ENCODE assay signal across 9 mouse cellular contexts in the genomic region with DNA sequence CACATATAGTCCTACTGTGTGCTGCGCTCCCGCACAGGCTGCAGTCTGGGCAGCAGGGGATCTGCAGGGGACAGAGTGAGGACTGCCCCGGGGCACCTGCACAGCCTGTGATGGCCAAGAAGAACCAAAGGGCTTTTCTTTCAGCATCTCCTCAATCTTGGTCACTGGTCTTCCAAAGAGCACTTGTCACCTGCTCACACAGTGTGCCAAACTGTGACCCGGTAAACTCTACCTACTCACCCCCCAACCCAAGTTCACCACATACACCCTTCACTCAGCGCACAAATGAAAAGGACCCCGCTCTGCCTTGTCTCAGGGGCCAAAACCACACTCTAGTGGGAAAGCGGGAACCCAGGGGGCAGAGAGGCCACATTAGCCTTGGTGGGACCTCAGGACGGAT. TPM values are rescaled to one million over a fixed set of nuclear protein-coding genes. Genes with fewer than 3 reads are reported as not detected.
DNase-seq lines count a peak whose midpoint lies in the region; ATAC-seq and TF ChIP-seq lines count a peak whose summit lies in the region.
"Had no signal": no experiment of that assay in that cellular context is flagged by ENCODE, and none has a peak within 500 bp of the region (broad histone marks: within the 10 kb centered on the region; RNA-seq: fewer than 3 reads in every experiment).

No protein-coding gene starts in this region.

- H3K9ac ChIP-seq in kidney, embryonic 16.5 days (replicated peaks; ENCODE audit: low read length) = peak overlapping the region; percentile 94
- 0 out of 2 replicates have a peak overlapping the region, but pooled peaks have one; percentile 91 for H3K9ac ChIP-seq in embryonic facial prominence, embryonic 14.5 days (ENCODE audit: low read depth, low read length)
- peak overlapping the region; percentile 90 for H3K9ac ChIP-seq in intestine, embryonic 16.5 days (ENCODE audit: low read depth, low read length)

- WGBS in kidney, embryonic 16.5 days = 91% methylated on average over 8 of the region's 8 CpGs
- WGBS in embryonic facial prominence, embryonic 14.5 days = 87% methylated on average over 8 of the region's 8 CpGs
- WGBS in intestine, embryonic 16.5 days = 89% methylated on average over 8 of the region's 8 CpGs

- no peak for DNase-seq in kidney, postnatal 4 days
- DNase-seq in embryonic facial prominence, embryonic 14.5 days (ENCODE audit: low spot score) = no peak
- no peak for DNase-seq in frontal cortex, postnatal 25 days (ENCODE audit: low spot score in 2 of 2)
- DNase-seq in frontal cortex, postnatal 36 days (ENCODE audit: low spot score in 2 of 2) = no peak
- no peak for DNase-seq in layer of hippocampus, postnatal 36 days

- peak overlapping the region; percentile 94 for H3K4me3 ChIP-seq in kidney, embryonic 16.5 days (ENCODE audit: low read length)
- no peak overlapping the region; the same call in none of the 2 replicates for H3K4me3 ChIP-seq in embryonic facial prominence, embryonic 14.5 days (ENCODE audit: low read depth, low read length)
- H3K4me3 ChIP-seq in intestine, embryonic 16.5 days (ENCODE audit: low read length) = peak overlapping the region; percentile 84; the same call in 1 of the 2 replicates
- H3K4me3 ChIP-seq in myocyte = peak overlapping the region; percentile 97

- H3K36me3 ChIP-seq in kidney, embryonic 16.5 days (ENCODE audit: insufficient read depth, low read length) = 0 out of 2 replicates have a peak, but pooled peaks cover 8% of the 10 kb centered on the region
- peaks cover 5% of the 10 kb centered on the region; the same call in 1 of the 2 replicates for H3K36me3 ChIP-seq in embryonic facial prominence, embryonic 14.5 days (ENCODE audit: control insufficient read depth, insufficient read depth, low read length)
- H3K36me3 ChIP-seq in intestine, embryonic 16.5 days (ENCODE audit: control insufficient read depth, insufficient read depth, low read length) = no peaks in the 10 kb centered on the region
- H3K36me3 ChIP-seq in myocyte (ENCODE audit: control insufficient read depth, insufficient read depth) = no peaks in the 10 kb centered on the region

- H3K79me2 ChIP-seq in myocyte (ENCODE audit: control insufficient read depth, insufficient read depth) = peaks cover 79% of the 10 kb centered on the region

- H3K4me1 ChIP-seq in kidney, embryonic 16.5 days (ENCODE audit: insufficient read depth, low read length) = peaks cover 74% of the 10 kb centered on the region
- H3K4me1 ChIP-seq in embryonic facial prominence, embryonic 14.5 days (ENCODE audit: control insufficient read depth, insufficient read depth, low read length) = peaks cover 56% of the 10 kb centered on the region
- peaks cover 69% of the 10 kb centered on the region for H3K4me1 ChIP-seq in intestine, embryonic 16.5 days (ENCODE audit: control insufficient read depth, insufficient read depth, low read length)

- peak overlapping the region; percentile 98 for H3K4me2 ChIP-seq in kidney, embryonic 16.5 days (replicated peaks; ENCODE audit: low read depth, low read length)
- peak overlapping the region; percentile 66 for H3K4me2 ChIP-seq in embryonic facial prominence, embryonic 14.5 days (ENCODE audit: low read depth, low read length)
- no peak overlapping the region for H3K4me2 ChIP-seq in intestine, embryonic 16.5 days (ENCODE audit: low read depth, low read length)
- H3K4me2 ChIP-seq in myocyte (ENCODE audit: low read depth) = peak overlapping the region; percentile 100

- H3K27me3 ChIP-seq in kidney, embryonic 16.5 days (ENCODE audit: insufficient read depth, low read length) = no peaks in the 10 kb centered on the region
- no peaks in the 10 kb centered on the region for H3K27me3 ChIP-seq in embryonic facial prominence, embryonic 14.5 days (replicated peaks; ENCODE audit: control insufficient read depth, insufficient read depth, low read length)
- H3K27me3 ChIP-seq in intestine, embryonic 16.5 days (replicated peaks; ENCODE audit: control insufficient read depth, insufficient read depth, low read length) = no peaks in the 10 kb centered on the region
- H3K27me3 ChIP-seq in myocyte (ENCODE audit: control insufficient read depth, insufficient read depth, insufficient read length) = no peaks in the 10 kb centered on the region

- H3K27ac ChIP-seq in kidney, embryonic 16.5 days (ENCODE audit: low read length) = peak overlapping the region; percentile 94
- peak overlapping the region; percentile 92; the same call in 1 of the 2 replicates for H3K27ac ChIP-seq in embryonic facial prominence, embryonic 14.5 days (replicated peaks; ENCODE audit: low read depth, low read length)
- H3K27ac ChIP-seq in intestine, embryonic 16.5 days (ENCODE audit: low read length) = 0 out of 2 replicates have a peak overlapping the region, but pooled peaks have one; percentile 84

- H3ac ChIP-seq in myocyte (ENCODE audit: control insufficient read depth, insufficient read length) = no peak overlapping the region

- no peak for TF ChIP-seq POLR2A in myocyte (IDR thresholded peaks at IDR 0.05; ENCODE audit: insufficient read length, low read depth)

- ATAC-seq in kidney, embryonic 16.5 days (ENCODE audit: low FRiP score, low TSS enrichment) = no peak
- ATAC-seq in embryonic facial prominence, embryonic 14.5 days (ENCODE audit: low read depth) = no peak
- ATAC-seq in intestine, embryonic 16.5 days = no peak

- H3K9me3 ChIP-seq in kidney, embryonic 16.5 days (ENCODE audit: low read length) = no peaks in the 10 kb centered on the region
- no peaks in the 10 kb centered on the region for H3K9me3 ChIP-seq in embryonic facial prominence, embryonic 14.5 days (ENCODE audit: control insufficient read depth, low read length)
- H3K9me3 ChIP-seq in intestine, embryonic 16.5 days (ENCODE audit: control insufficient read depth, low read length) = no peaks in the 10 kb centered on the region
- H3K9me3 ChIP-seq: G1E had no signal

TF ChIP-seq in myocyte, 11 proteins besides CTCF, POLR2A, EP300 and RAD21:
- TF ChIP-seq MAX (IDR thresholded peaks at IDR 0.05; ENCODE audit: low read depth) (no peak), MYOG (IDR thresholded peaks at IDR 0.05; ENCODE audit: control insufficient read depth in 1 of 3, insufficient read depth in 1 of 3, insufficient read length in 2 of 3, low read depth in 2 of 3) (no peak), E2F4 (IDR thresholded peaks at IDR 0.05; ENCODE audit: insufficient read depth) (no peak), CEBPB (IDR thresholded peaks at IDR 0.05; ENCODE audit: insufficient read depth, poor library complexity, severe bottlenecking) (no peak), TCF12 (IDR thresholded peaks at IDR 0.05; ENCODE audit: insufficient read depth, poor library complexity, severe bottlenecking) (no peak), USF1 (IDR thresholded peaks at IDR 0.05; ENCODE audit: low read depth) (no peak), POLR2AphosphoS2 (IDR thresholded peaks at IDR 0.05; ENCODE audit: insufficient read length, low read depth) (no peak), MYOD1 (IDR thresholded peaks at IDR 0.05; ENCODE audit: control insufficient read depth in 1 of 3, insufficient read length in 2 of 3, low read depth in 2 of 3) (no peak)
TF ChIP-seq in myocyte: peak in this region for 0.

RNA-seq across cellular contexts. Expression of a gene that starts 3.3 kb away (rescaled TPM):
- 447 and 455 TPM in 2 replicates for polyA plus RNA-seq in kidney, embryonic 16.5 days (2015; fragmentation: Nextera tagmentation; extraction: Ambion mirVana)
- polyA plus RNA-seq in embryonic facial prominence, embryonic 14.5 days (2014; fragmentation: Nextera tagmentation; extraction: Ambion mirVana) = 380 and 416 TPM in 2 replicates
- 301 and 311 TPM in 2 replicates for polyA plus RNA-seq in intestine, embryonic 16.5 days (2015; fragmentation: Nextera tagmentation; extraction: Ambion mirVana)
- 499 TPM for polyA plus RNA-seq in myocyte (2012; fragmentation: generic; extraction: Trizol)
- 100 to 1,000 TPM; 195 to 208 TPM for total RNA-seq in layer of hippocampus, postnatal 36 days (2021)

RNA-seq across cellular contexts. Expression of a gene that starts 22.8 kb away (rescaled TPM):
- 31.3 TPM in 2 replicates for polyA plus RNA-seq in kidney, embryonic 16.5 days (2015; fragmentation: Nextera tagmentation; extraction: Ambion mirVana)
- polyA plus RNA-seq in embryonic facial prominence, embryonic 14.5 days (2014; fragmentation: Nextera tagmentation; extraction: Ambion mirVana) = 18.0 and 18.2 TPM in 2 replicates
- 50.4 and 54.9 TPM in 2 replicates for polyA plus RNA-seq in intestine, embryonic 16.5 days (2015; fragmentation: Nextera tagmentation; extraction: Ambion mirVana)
- polyA plus RNA-seq in myocyte (2012; fragmentation: generic; extraction: Trizol) = 59.9 TPM
- total RNA-seq in layer of hippocampus, postnatal 36 days (2021) = 1 to 10 TPM; 1.7 to 2.2 TPM
- polyA plus RNA-seq: G1E had no signal

RNA-seq across cellular contexts. Expression of a gene that starts 37.5 kb away (rescaled TPM):
- polyA plus RNA-seq in kidney, embryonic 16.5 days (2015; fragmentation: Nextera tagmentation; extraction: Ambion mirVana) = 12.4 and 12.9 TPM in 2 replicates
- 7.0 and 7.8 TPM in 2 replicates for polyA plus RNA-seq in embryonic facial prominence, embryonic 14.5 days (2014; fragmentation: Nextera tagmentation; extraction: Ambion mirVana)
- 10.1 TPM in 2 replicates for polyA plus RNA-seq in intestine, embryonic 16.5 days (2015; fragmentation: Nextera tagmentation; extraction: Ambion mirVana)
- 0.06 TPM for polyA plus RNA-seq in myocyte (2012; fragmentation: generic; extraction: Trizol)
- total RNA-seq in layer of hippocampus, postnatal 36 days (2021) = 10 to 100 TPM; 53.9 to 60.6 TPM
- polyA plus RNA-seq: G1E had no signal

RNA-seq across cellular contexts. Expression of a gene that starts 44.4 kb away (rescaled TPM):
- polyA plus RNA-seq in kidney, embryonic 16.5 days (2015; fragmentation: Nextera tagmentation; extraction: Ambion mirVana) = 60.7 and 64.3 TPM in 2 replicates
- 46.7 and 52.3 TPM in 2 replicates for polyA plus RNA-seq in embryonic facial prominence, embryonic 14.5 days (2014; fragmentation: Nextera tagmentation; extraction: Ambion mirVana)
- 79.0 and 89.6 TPM in 2 replicates for polyA plus RNA-seq in intestine, embryonic 16.5 days (2015; fragmentation: Nextera tagmentation; extraction: Ambion mirVana)
- polyA plus RNA-seq in myocyte (2012; fragmentation: generic; extraction: Trizol) = 29.4 TPM
- 10 to 100 TPM; 11.2 to 13.8 TPM for total RNA-seq in layer of hippocampus, postnatal 36 days (2021)

RNA-seq across cellular contexts. Expression of a gene that starts 47.7 kb away (rescaled TPM):
- 2.8 and 3.0 TPM in 2 replicates for polyA plus RNA-seq in kidney, embryonic 16.5 days (2015; fragmentation: Nextera tagmentation; extraction: Ambion mirVana)
- 0.79 and 1.5 TPM in 2 replicates for polyA plus RNA-seq in embryonic facial prominence, embryonic 14.5 days (2014; fragmentation: Nextera tagmentation; extraction: Ambion mirVana)
- polyA plus RNA-seq in intestine, embryonic 16.5 days (2015; fragmentation: Nextera tagmentation; extraction: Ambion mirVana) = 0.98 and 1.6 TPM in 2 replicates
- not detected for polyA plus RNA-seq in myocyte (2012; fragmentation: generic; extraction: Trizol)
- total RNA-seq in layer of hippocampus, postnatal 36 days (2021) = not detected
- polyA plus RNA-seq: G1E had no signal
